Mouse (Mus musculus) midbrain, postnatal 0 days (tissue): ENCODE data around the gene Nebl. TPM values are rescaled to one million over a fixed set of nuclear protein-coding genes. Genes with fewer than 3 reads are reported as not detected.

Experiments
- ATAC-seq: fragments of 200-750 bp; cut with Nextera tagmentation; 2 replicates; pipeline ENCODE4 v1.8.0; 2017; ENCODE audit warnings: moderate number of reproducible peaks, mild to moderate bottlenecking, moderate TSS enrichment, moderate library complexity; ENCODE audit not compliant: low FRiP score
- DNase-seq: peaks from one replicate; pipeline ENCODE4 v3.0.0-alpha.2; 2015; ENCODE audit warnings: low spot score
- H3K27ac ChIP-seq: fragments of 300-500 bp; sonication (generic); 2 replicates; pipeline ENCODE4 v1.5.1; 2014; ENCODE audit warnings: low read depth, mild to moderate bottlenecking, low read length, mixed read lengths
- H3K27me3 ChIP-seq: fragments of 300-500 bp; sonication (generic); 2 replicates; pipeline ENCODE4 v1.6.1; 2014; ENCODE audit warnings: low read length, control low read depth, mixed read lengths; ENCODE audit not compliant: insufficient read depth
- H3K36me3 ChIP-seq: fragments of 300-500 bp; sonication (generic); 2 replicates; pipeline ENCODE4 v1.6.1; 2014; ENCODE audit warnings: low read length, control low read depth, mixed read lengths; ENCODE audit not compliant: insufficient read depth
- H3K4me1 ChIP-seq: fragments of 300-500 bp; sonication (generic); 2 replicates; pipeline ENCODE4 v1.6.1; 2014; ENCODE audit warnings: mild to moderate bottlenecking, control low read depth, antibody characterized with exemption, low read length, mixed read lengths; ENCODE audit not compliant: insufficient read depth
- H3K4me2 ChIP-seq: fragments of 300-500 bp; sonication (generic); 2 replicates; pipeline ENCODE4 v1.6.1; 2014; ENCODE audit warnings: low read depth, mild to moderate bottlenecking, low read length, mixed read lengths; ENCODE audit not compliant: poor library complexity, severe bottlenecking
- H3K4me3 ChIP-seq: fragments of 300-500 bp; sonication (generic); 2 replicates; pipeline ENCODE4 v1.5.1; 2014; ENCODE audit warnings: low read depth, mild to moderate bottlenecking, low read length, moderate library complexity
- H3K9ac ChIP-seq: fragments of 300-500 bp; sonication (generic); replicated peaks from 2 replicates; pipeline ENCODE4 v1.6.1; 2014; ENCODE audit warnings: mild to moderate bottlenecking, low read length, moderate library complexity, mixed read lengths; ENCODE audit not compliant: poor library complexity, severe bottlenecking
- H3K9me3 ChIP-seq: fragments of 300-500 bp; sonication (generic); 2 replicates; pipeline ENCODE4 v1.6.1; 2016; ENCODE audit warnings: low read length, control low read depth
- CTCF ChIP-seq: IDR thresholded peaks from 2 replicates; pipeline ENCODE4 v1.5.1; 2016; ENCODE audit warnings: antibody characterized with exemption, mild to moderate bottlenecking
- WGBS: fragments of 180-500 bp; shearing (Covaris S2); extraction: QIAGEN DNeasy Blood & Tissue Kit; methylation state at CpG from one replicate; pipeline ENCODE4 v1.1.7; 2014; 5-methylcytosine and 5-hydroxymethylcytosine counted together
- polyA plus RNA-seq: library from polyadenylated mRNA; unstranded; fragments of >200 nt; fragmentation: Nextera tagmentation; extraction: Ambion mirVana; gene quantifications from 2 replicates; pipeline ENCODE4 v1.2.1, GENCODE M21; 2015
- total RNA-seq: library from RNA; depleted of rRNA; stranded (reverse); fragments of >200 nt; gene quantifications from 2 replicates; pipeline ENCODE4 v1.2.3, GENCODE M21; 2014

The Nebl gene
- total and polyA plus RNA-seq, 2 experiments from 2014 or later: 11.7 to 24.0 TPM

DNA sequence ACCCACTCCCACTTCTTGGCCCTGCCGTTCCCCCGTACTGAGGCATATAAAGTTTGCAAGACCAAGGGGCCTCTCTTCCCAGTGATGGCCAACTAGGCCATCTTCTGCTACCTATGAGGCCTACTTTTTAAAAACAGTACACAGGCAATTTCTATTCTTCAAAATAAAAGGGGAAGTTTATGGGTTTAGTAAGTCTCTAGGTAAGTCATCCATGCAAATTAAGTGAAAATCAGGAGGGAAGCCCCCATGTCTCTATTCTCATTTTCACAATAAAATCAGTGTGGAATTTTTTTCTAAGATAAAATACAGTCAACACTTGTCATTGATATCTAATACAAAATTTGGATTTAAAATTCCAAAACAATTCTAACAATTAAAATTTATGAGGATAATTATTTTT, 341.4 kb downstream of the Nebl start:
- no peak overlapping the region for H3K9ac ChIP-seq
- no peaks in the 10 kb centered on the region for H3K27me3 ChIP-seq
- H3K4me2 ChIP-seq: no peak overlapping the region
- no peaks in the 10 kb centered on the region for H3K36me3 ChIP-seq
- no peaks in the 10 kb centered on the region for H3K4me1 ChIP-seq
- DNase-seq (no peak), ATAC-seq (no peak)
- no peak for TF ChIP-seq CTCF
- no peak overlapping the region for H3K4me3 ChIP-seq
- no peaks in the 10 kb centered on the region for H3K9me3 ChIP-seq
- 100% methylated on average over 2 of the region's 2 CpGs for WGBS
- no peak overlapping the region for H3K27ac ChIP-seq

DNA sequence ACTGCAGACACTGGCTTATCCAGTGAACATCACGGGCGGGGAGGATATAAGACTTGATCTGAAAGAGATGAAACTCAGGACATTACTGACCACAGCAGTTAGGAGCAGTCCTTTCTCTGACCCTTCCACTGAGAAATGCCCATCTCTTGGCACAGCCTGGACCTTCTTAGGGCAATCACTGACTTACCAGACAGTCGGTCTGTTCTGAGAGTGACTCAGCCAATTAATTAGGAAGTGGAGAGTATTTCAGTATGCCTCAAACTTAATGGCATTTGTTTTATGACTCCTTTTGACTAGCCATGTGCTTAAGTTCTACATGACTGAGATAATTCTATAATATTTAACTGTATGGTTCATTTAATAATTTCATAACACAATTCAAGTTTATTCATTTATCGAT, 341.9 kb downstream of the Nebl start:
- no peak for TF ChIP-seq CTCF
- Histone ChIP-seq H3K9me3 (no peaks in the 10 kb centered on the region), H3K27me3 (no peaks in the 10 kb centered on the region), H3K4me2 (no peak overlapping the region), H3K4me1 (no peaks in the 10 kb centered on the region), H3K36me3 (no peaks in the 10 kb centered on the region), H3K9ac (no peak overlapping the region), H3K27ac (no peak overlapping the region), H3K4me3 (no peak overlapping the region)
- DNase-seq (no peak), ATAC-seq (no peak)
- WGBS: 95% methylated on average over 4 of the region's 4 CpGs

DNA sequence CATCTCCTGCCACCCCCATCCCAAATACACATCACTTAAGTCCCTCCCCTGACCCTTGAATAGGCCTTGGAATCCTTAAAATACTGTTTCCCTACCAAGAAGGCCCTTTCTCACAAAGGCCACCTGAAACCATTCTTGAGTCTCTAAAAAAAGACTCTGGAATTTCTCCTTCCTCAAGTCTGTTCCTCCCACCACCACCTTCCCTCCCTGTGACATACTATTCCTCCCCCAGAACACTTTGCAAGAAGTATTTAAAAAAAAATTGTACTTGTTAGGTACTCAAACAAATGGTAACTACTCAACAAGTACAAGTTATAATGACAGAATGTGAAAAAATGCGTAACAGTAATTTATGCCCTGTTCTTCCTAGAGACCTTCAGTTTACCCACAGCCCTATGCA, 349.0 kb downstream of the Nebl start:
- H3K9ac ChIP-seq: no peak overlapping the region
- no peak overlapping the region for H3K4me2 ChIP-seq
- H3K4me3 ChIP-seq: no peak overlapping the region
- no peaks in the 10 kb centered on the region for H3K9me3 ChIP-seq
- no peak for DNase-seq
- no peak for ATAC-seq
- H3K27me3 ChIP-seq: no peaks in the 10 kb centered on the region
- WGBS: 98% methylated on average over 1 of the region's 1 CpGs
- no peaks in the 10 kb centered on the region for H3K4me1 ChIP-seq
- H3K27ac ChIP-seq: no peak overlapping the region
- TF ChIP-seq CTCF: no peak
- H3K36me3 ChIP-seq: no peaks in the 10 kb centered on the region

DNA sequence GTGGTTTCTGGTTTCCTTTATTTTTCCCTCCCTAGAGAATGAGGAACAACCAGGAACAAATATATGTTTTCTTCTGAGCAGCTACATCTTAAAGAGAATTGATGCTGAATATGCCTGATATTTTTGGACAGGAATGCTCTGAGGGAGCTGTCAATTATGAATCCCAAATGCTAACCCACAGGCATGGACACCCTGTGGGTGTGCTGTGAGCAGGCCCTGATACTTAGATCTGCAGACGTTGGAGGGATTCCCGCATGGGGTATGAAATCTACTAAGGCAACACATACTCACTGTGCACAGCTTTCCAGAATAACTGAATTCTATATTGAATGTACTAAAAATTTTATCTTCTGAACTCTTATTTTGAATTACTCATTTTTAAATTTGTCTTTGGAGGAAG, 355.3 kb downstream of the Nebl start:
- H3K4me2 ChIP-seq: no peak overlapping the region

DNA sequence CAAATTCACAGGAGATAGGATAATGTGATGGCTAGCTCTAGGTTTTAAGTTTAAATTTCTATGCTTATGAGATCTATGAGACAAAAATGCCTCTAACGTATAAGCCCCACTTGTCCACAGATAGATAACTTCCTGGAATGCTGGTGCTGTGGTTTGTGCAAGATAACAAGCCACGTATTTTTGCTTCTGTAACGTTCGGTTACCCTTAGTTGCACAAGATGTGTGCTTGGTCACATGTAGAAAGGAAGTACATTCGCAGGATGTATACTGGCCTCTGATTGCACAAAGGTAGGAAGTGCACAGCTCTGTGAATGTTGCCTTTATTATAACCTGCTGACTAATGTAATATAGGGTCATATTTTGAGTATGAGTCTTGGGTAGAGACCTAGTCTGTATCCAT, 365.6 kb downstream of the Nebl start:
- no peak for ATAC-seq
- no peaks in the 10 kb centered on the region for H3K9me3 ChIP-seq
- no peaks in the 10 kb centered on the region for H3K27me3 ChIP-seq
- H3K4me1 ChIP-seq: no peaks in the 10 kb centered on the region
- DNase-seq: no peak
- no peak overlapping the region for H3K4me2 ChIP-seq
- 90% methylated on average over 5 of the region's 5 CpGs for whole genome bisulfite sequencing
- TF ChIP-seq CTCF: no peak
- no peaks in the 10 kb centered on the region for H3K36me3 ChIP-seq
- no peak overlapping the region for H3K9ac ChIP-seq
- no peak overlapping the region for H3K27ac ChIP-seq
- H3K4me3 ChIP-seq: no peak overlapping the region

More for the DNA sequence above, 355.3 kb downstream of the Nebl start:
- Histone ChIP-seq H3K27ac (no peak overlapping the region), H3K4me1 (no peaks in the 10 kb centered on the region), H3K4me3 (no peak overlapping the region), H3K27me3 (no peaks in the 10 kb centered on the region), H3K36me3 (peaks cover 4% of the 10 kb centered on the region), H3K9ac (no peak overlapping the region), H3K9me3 (no peaks in the 10 kb centered on the region)
- ATAC-seq (no peak), DNase-seq (no peak)
- TF ChIP-seq CTCF: no peak
- 71% methylated on average over 2 of the region's 2 CpGs for WGBS

DNA sequence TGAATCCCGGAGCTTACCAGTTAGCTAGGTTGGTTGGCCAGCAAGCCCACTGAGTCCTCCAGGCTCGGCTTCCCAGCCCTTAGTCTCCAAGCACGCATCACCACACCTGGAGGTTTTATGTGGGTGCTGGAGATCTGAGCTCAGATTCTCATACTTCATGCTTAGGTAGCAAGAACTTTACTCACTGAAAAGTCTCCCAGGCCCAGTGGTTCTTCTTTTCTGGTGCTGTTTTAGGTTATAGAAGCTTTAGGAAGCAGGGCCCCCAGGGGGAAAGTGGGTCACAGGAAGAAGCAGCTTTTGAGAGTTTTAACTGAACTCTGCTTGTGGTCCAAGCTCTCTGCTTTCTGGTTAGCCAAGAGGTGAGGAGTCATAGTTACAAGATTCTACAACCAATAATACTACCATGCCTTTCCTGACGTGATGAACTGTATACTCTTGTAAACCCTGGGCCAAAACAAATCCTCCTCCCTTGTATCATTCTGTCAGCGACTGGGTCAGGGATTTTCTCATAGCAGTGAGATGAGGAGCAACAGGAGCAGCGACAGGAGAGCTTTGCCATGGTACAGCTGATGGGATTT, 366.2 kb downstream of the Nebl start:
- DNase-seq: no peak
- TF ChIP-seq CTCF: no peak
- Histone ChIP-seq H3K9ac (no peak overlapping the region), H3K4me1 (no peaks in the 10 kb centered on the region), H3K36me3 (no peaks in the 10 kb centered on the region), H3K9me3 (no peaks in the 10 kb centered on the region), H3K27me3 (no peaks in the 10 kb centered on the region), H3K27ac (no peak overlapping the region), H3K4me2 (no peak overlapping the region), H3K4me3 (no peak overlapping the region)
- no peak for ATAC-seq
- 81% methylated on average over 6 of the region's 6 CpGs for WGBS
